Mouse (Mus musculus) kidney, postnatal 0 days (tissue): ENCODE results near the gene Dcaf6. TPM values are rescaled to one million over a fixed set of nuclear protein-coding genes. Genes with fewer than 3 reads are reported as not detected.
A peak's percentile ranks its signal among the peaks of the same experiment; 100 is the strongest.

ENCODE experiments used
- ATAC-seq: fragments of 200-750 bp; cut with Nextera tagmentation; replicated peaks from 2 replicates; pipeline ENCODE4 v1.8.0; 2017; ENCODE audit warnings: low read depth, moderate number of reproducible peaks, moderate TSS enrichment, moderate library complexity; ENCODE audit not compliant: low FRiP score
- DNase-seq: peaks from one replicate; pipeline ENCODE4 v3.0.0-alpha.2; 2016; ENCODE audit warnings: low spot score
- H3K27ac ChIP-seq: fragments of 300-500 bp; sonication (generic); 2 replicates; pipeline ENCODE4 v1.5.1; 2014; ENCODE audit warnings: mild to moderate bottlenecking
- H3K27me3 ChIP-seq: fragments of 300-500 bp; sonication (generic); 2 replicates; pipeline ENCODE4 v1.6.1; 2014; ENCODE audit warnings: low read length, mixed read lengths; ENCODE audit not compliant: insufficient read depth
- H3K36me3 ChIP-seq: fragments of 300-500 bp; sonication (generic); 2 replicates; pipeline ENCODE4 v1.6.1; 2014; ENCODE audit warnings: low read length, mixed read lengths; ENCODE audit not compliant: insufficient read depth
- H3K4me1 ChIP-seq: fragments of 300-500 bp; sonication (generic); replicated peaks from 2 replicates; pipeline ENCODE4 v1.6.1; 2014; ENCODE audit warnings: antibody characterized with exemption, low read length, mixed read lengths; ENCODE audit not compliant: insufficient read depth
- H3K4me2 ChIP-seq: fragments of 300-500 bp; sonication (generic); 2 replicates; pipeline ENCODE4 v1.6.1; 2014; ENCODE audit warnings: mild to moderate bottlenecking, low read length, moderate library complexity, mixed read lengths
- H3K4me3 ChIP-seq: fragments of 300-500 bp; sonication (generic); replicated peaks from 2 replicates; pipeline ENCODE4 v1.5.1; 2014; ENCODE audit warnings: low read depth, low read length
- H3K9ac ChIP-seq: fragments of 300-500 bp; sonication (generic); 2 replicates; pipeline ENCODE4 v1.6.1; 2014; ENCODE audit warnings: low read depth, low read length
- H3K9me3 ChIP-seq: fragments of 300-500 bp; sonication (generic); replicated peaks from 2 replicates; pipeline ENCODE4 v1.6.1; 2016; ENCODE audit warnings: low read length, inconsistent platforms, mixed read lengths
- CTCF ChIP-seq: IDR thresholded peaks from 2 replicates; pipeline ENCODE4 v1.5.1; 2016; ENCODE audit warnings: antibody characterized with exemption, low read depth, mild to moderate bottlenecking, moderate library complexity
- WGBS: fragments of 180-500 bp; shearing (Covaris S2); extraction: QIAGEN DNeasy Blood & Tissue Kit; methylation state at CpG from one replicate; pipeline ENCODE4 v1.1.7; 2014; 5-methylcytosine and 5-hydroxymethylcytosine counted together
- polyA plus RNA-seq: library from polyadenylated mRNA; unstranded; fragments of >200 nt; fragmentation: Nextera tagmentation; extraction: Ambion mirVana; gene quantifications from 2 replicates; pipeline ENCODE4 v1.2.1, GENCODE M21; 2015

Gene Dcaf6
- polyA plus RNA-seq, 1 experiment from 2014 or later, result 20.6 TPM

GRCm38 (mm10) chr1:165438289-165439021, 21.8 kb downstream of the Dcaf6 start:
- H3K27me3 ChIP-seq, result no peaks in the 10 kb centered on the region
- WGBS, result 94% methylated on average over 1 of the region's 1 CpGs
- H3K4me1 ChIP-seq, result no peaks in the 10 kb centered on the region; the same call in 1 of the 2 replicates
- DNase-seq (peak; percentile 7), ATAC-seq (no peak)
- H3K9ac ChIP-seq, result no peak overlapping the region
- no peak overlapping the region for H3K4me2 ChIP-seq
- TF ChIP-seq CTCF, result no peak
- no peak overlapping the region for H3K4me3 ChIP-seq
- no peaks in the 10 kb centered on the region for H3K9me3 ChIP-seq
- no peak overlapping the region for H3K27ac ChIP-seq
- no peaks in the 10 kb centered on the region for H3K36me3 ChIP-seq

GRCm38 (mm10) chr1:165432883-165433282, 27.4 kb downstream of the Dcaf6 start:
- Histone ChIP-seq H3K9me3 (no peaks in the 10 kb centered on the region), H3K4me1 (no peaks in the 10 kb centered on the region), H3K9ac (no peak overlapping the region), H3K27me3 (no peaks in the 10 kb centered on the region), H3K4me3 (no peak overlapping the region), H3K27ac (no peak overlapping the region), H3K4me2 (no peak overlapping the region), H3K36me3 (no peaks in the 10 kb centered on the region)
- WGBS, result 84% methylated on average over 1 of the region's 1 CpGs
- DNase-seq (no peak), ATAC-seq (no peak)
- no peak for TF ChIP-seq CTCF

GRCm38 (mm10) chr1:165426254-165426653, 34.0 kb downstream of the Dcaf6 start:
- H3K4me1 ChIP-seq, result no peaks in the 10 kb centered on the region
- H3K9me3 ChIP-seq, result no peaks in the 10 kb centered on the region
- TF ChIP-seq CTCF, result no peak
- H3K9ac ChIP-seq, result no peak overlapping the region
- H3K27me3 ChIP-seq, result no peaks in the 10 kb centered on the region
- no peaks in the 10 kb centered on the region for H3K36me3 ChIP-seq
- DNase-seq (no peak), ATAC-seq (no peak)
- 99% methylated on average over 2 of the region's 2 CpGs for WGBS
- no peak overlapping the region for H3K4me3 ChIP-seq
- no peak overlapping the region for H3K27ac ChIP-seq
- no peak overlapping the region for H3K4me2 ChIP-seq

- WGBS, result 84% methylated on average over 7 of the region's 7 CpGs
- Histone ChIP-seq H3K4me1 (no peaks in the 10 kb centered on the region), H3K9me3 (no peaks in the 10 kb centered on the region), H3K27ac (no peak overlapping the region), H3K9ac (no peak overlapping the region), H3K27me3 (no peaks in the 10 kb centered on the region), H3K4me3 (no peak overlapping the region), H3K36me3 (no peaks in the 10 kb centered on the region), H3K4me2 (no peak overlapping the region)
- no peak for ATAC-seq
- DNase-seq, result no peak
- no peak for TF ChIP-seq CTCF
Observed at GRCm38 (mm10) chr1:165421357-165421915, 38.8 kb downstream of the Dcaf6 start.

- no peak overlapping the region for H3K4me2 ChIP-seq
- peak; percentile 41; the same call in 1 of the 2 replicates for TF ChIP-seq CTCF
- H3K27ac ChIP-seq, result no peak overlapping the region
- DNase-seq (peak; percentile 18), ATAC-seq (no peak)
- H3K9ac ChIP-seq, result no peak overlapping the region
- H3K36me3 ChIP-seq, result peaks cover 2% of the 10 kb centered on the region; the same call in 1 of the 2 replicates
- H3K4me3 ChIP-seq, result no peak overlapping the region
- H3K9me3 ChIP-seq, result no peaks in the 10 kb centered on the region
- 95% methylated on average over 2 of the region's 2 CpGs for whole genome bisulfite sequencing
- no peaks in the 10 kb centered on the region for H3K4me1 ChIP-seq
- no peaks in the 10 kb centered on the region for H3K27me3 ChIP-seq
Observed at GRCm38 (mm10) chr1:165396401-165396805, 63.9 kb downstream of the Dcaf6 start.

GRCm38 (mm10) chr1:165395940-165396339, 64.3 kb downstream of the Dcaf6 start:
- H3K9me3 ChIP-seq, result no peaks in the 10 kb centered on the region
- peaks cover 2% of the 10 kb centered on the region; the same call in 1 of the 2 replicates for H3K36me3 ChIP-seq
- H3K27me3 ChIP-seq, result no peaks in the 10 kb centered on the region
- no peaks in the 10 kb centered on the region for H3K4me1 ChIP-seq
- DNase-seq, result no peak
- WGBS, result 87% methylated on average over 4 of the region's 4 CpGs
- ATAC-seq, result no peak
- no peak overlapping the region for H3K4me3 ChIP-seq
- H3K27ac ChIP-seq, result no peak overlapping the region
- H3K4me2 ChIP-seq, result no peak overlapping the region
- TF ChIP-seq CTCF, result no peak
- no peak overlapping the region for H3K9ac ChIP-seq
